Mouse (Mus musculus): ENCODE measurements at regions not wholly inside any gene's neighbourhood (a gene's known extent, or its start where the extent isn't known, plus 50 kb on each side); places are given as distances from the start of the nearest gene placed in this dataset.

- no peaks in the 10 kb centered on the region for H3K27me3 ChIP-seq
Measured at GRCm38 (mm10) chr1:105426086-105426485, 69.6 kb upstream of the Rnf152 start.

GRCm38 (mm10) chr1:105423380-105423779 lies 66.9 kb upstream of the Rnf152 start:
- Histone ChIP-seq H3K9ac (no peak overlapping the region), H3K27ac (no peak overlapping the region), H3K36me3 (no peaks in the 10 kb centered on the region), H3K27me3 (no peaks in the 10 kb centered on the region), H3K4me2 (no peak overlapping the region), H3K4me1 (no peaks in the 10 kb centered on the region), H3K9me3 (replicated peaks) (no peaks in the 10 kb centered on the region), H3K4me3 (replicated peaks) (no peak overlapping the region)
- peak; percentile 46; the same call in 1 of the 2 replicates for ATAC-seq (replicated peaks; ENCODE audit: low FRiP score)
- WGBS = 40% methylated on average over 2 of the region's 2 CpGs

More at GRCm38 (mm10) chr1:105426086-105426485, 69.6 kb upstream of the Rnf152 start:
- 64% methylated on average over 4 of the region's 4 CpGs for WGBS
- H3K4me3 ChIP-seq (replicated peaks) = no peak overlapping the region
- no peaks in the 10 kb centered on the region for H3K4me1 ChIP-seq
- H3K4me2 ChIP-seq = no peak overlapping the region
- no peak overlapping the region for H3K27ac ChIP-seq
- H3K9me3 ChIP-seq (replicated peaks) = no peaks in the 10 kb centered on the region
- no peaks in the 10 kb centered on the region for H3K36me3 ChIP-seq
- H3K9ac ChIP-seq = no peak overlapping the region
- no peak for ATAC-seq (replicated peaks; ENCODE audit: low FRiP score)

- H3K9me3 ChIP-seq (replicated peaks) = no peaks in the 10 kb centered on the region
- WGBS = 92% methylated on average over 6 of the region's 6 CpGs
- no peak overlapping the region for H3K4me3 ChIP-seq (replicated peaks)
- no peaks in the 10 kb centered on the region for H3K27me3 ChIP-seq
- no peaks in the 10 kb centered on the region for H3K4me1 ChIP-seq
- no peaks in the 10 kb centered on the region for H3K36me3 ChIP-seq
- no peak overlapping the region for H3K4me2 ChIP-seq
- no peak overlapping the region for H3K27ac ChIP-seq
- no peak overlapping the region for H3K9ac ChIP-seq
- ATAC-seq (replicated peaks; ENCODE audit: low FRiP score) = no peak
Measured at GRCm38 (mm10) chr1:105422945-105423344, 66.4 kb upstream of the Rnf152 start.

GRCm38 (mm10) chr1:105420374-105421046 lies 64.0 kb upstream of the Rnf152 start:
- Histone ChIP-seq H3K4me3 (replicated peaks) (no peak overlapping the region), H3K36me3 (no peaks in the 10 kb centered on the region), H3K27ac (no peak overlapping the region), H3K9ac (no peak overlapping the region), H3K9me3 (replicated peaks) (no peaks in the 10 kb centered on the region), H3K27me3 (no peaks in the 10 kb centered on the region), H3K4me2 (no peak overlapping the region), H3K4me1 (no peaks in the 10 kb centered on the region)
- 83% methylated on average over 5 of the region's 5 CpGs for WGBS
- ATAC-seq (replicated peaks; ENCODE audit: low FRiP score) = no peak

Data from kidney, embryonic 15.5 days (tissue).